Mouse (Mus musculus) embryonic facial prominence, embryonic 14.5 days (tissue): ENCODE data around the gene Etl4. TPM values are rescaled to one million over a fixed set of nuclear protein-coding genes. Genes with fewer than 3 reads are reported as not detected.

Source experiments
- ATAC-seq: fragments of 200-750 bp; cut with Nextera tagmentation; 2 replicates; pipeline ENCODE4 v1.8.0; 2017; ENCODE audit warnings: low read depth, moderate number of reproducible peaks, moderate TSS enrichment
- DNase-seq: peaks from one replicate; pipeline ENCODE4 v3.0.0-alpha.2; 2015; ENCODE audit warnings: low spot score
- H3K27ac ChIP-seq: fragments of 300-500 bp; sonication (generic); replicated peaks from 2 replicates; pipeline ENCODE4 v1.5.1; 2014; ENCODE audit warnings: low read depth, mild to moderate bottlenecking, low read length, moderate library complexity
- H3K27me3 ChIP-seq: fragments of 300-500 bp; sonication (generic); replicated peaks from 2 replicates; pipeline ENCODE4 v1.6.1; 2014; ENCODE audit warnings: low read length; ENCODE audit not compliant: control insufficient read depth, insufficient read depth
- H3K36me3 ChIP-seq: fragments of 300-500 bp; sonication (generic); 2 replicates; pipeline ENCODE4 v1.6.1; 2014; ENCODE audit warnings: low read length, mixed read lengths; ENCODE audit not compliant: control insufficient read depth, insufficient read depth
- H3K4me1 ChIP-seq: fragments of 300-500 bp; sonication (generic); 2 replicates; pipeline ENCODE4 v1.6.1; 2014; ENCODE audit warnings: antibody characterized with exemption, low read length; ENCODE audit not compliant: control insufficient read depth, insufficient read depth
- H3K4me2 ChIP-seq: fragments of 300-500 bp; sonication (generic); 2 replicates; pipeline ENCODE4 v1.6.1; 2014; ENCODE audit warnings: low read depth, mild to moderate bottlenecking, low read length, moderate library complexity, mixed read lengths
- H3K4me3 ChIP-seq: fragments of 300-500 bp; sonication (generic); 2 replicates; pipeline ENCODE4 v1.5.1; 2014; ENCODE audit warnings: low read depth, mild to moderate bottlenecking, low read length
- H3K9ac ChIP-seq: fragments of 300-500 bp; sonication (generic); 2 replicates; pipeline ENCODE4 v1.6.1; 2014; ENCODE audit warnings: low read depth, mild to moderate bottlenecking, low read length, moderate library complexity, mixed read lengths
- H3K9me3 ChIP-seq: fragments of 300-500 bp; sonication (generic); 2 replicates; pipeline ENCODE4 v1.6.1; 2016; ENCODE audit warnings: low read length; ENCODE audit not compliant: control insufficient read depth
- WGBS: fragments of 180-500 bp; shearing (Covaris S2); extraction: QIAGEN DNeasy Blood & Tissue Kit; methylation state at CpG from one replicate; pipeline ENCODE4 v1.1.7; 2014; 5-methylcytosine and 5-hydroxymethylcytosine counted together
- polyA plus RNA-seq: library from polyadenylated mRNA; unstranded; fragments of >200 nt; fragmentation: Nextera tagmentation; extraction: Ambion mirVana; gene quantifications from 2 replicates; pipeline ENCODE4 v1.2.1, GENCODE M21; 2014

Gene Etl4
- polyA plus RNA-seq, 1 experiment from 2014 or later, result 39.2 TPM

DNA sequence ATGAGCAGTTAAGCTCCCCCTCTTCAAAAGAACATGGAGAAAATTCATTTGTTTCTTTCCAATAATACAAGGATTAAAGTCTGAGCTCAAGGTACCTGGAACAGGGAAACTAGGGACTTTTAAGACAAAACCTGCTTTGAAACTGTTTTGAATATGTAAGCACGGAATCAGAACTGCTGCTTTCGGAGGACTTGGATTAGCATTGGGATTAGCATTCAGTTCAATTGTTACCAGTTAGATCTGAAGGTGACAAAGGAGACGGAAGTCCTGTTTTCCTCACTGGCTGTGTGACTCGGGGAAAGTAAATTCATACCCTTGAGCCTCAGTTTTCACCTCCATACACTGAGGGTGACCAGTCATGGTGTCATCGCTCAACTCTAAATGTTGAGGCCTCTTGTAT, 639.5 kb downstream of the Etl4 start:
- H3K4me1 ChIP-seq, result peaks cover 17% of the 10 kb centered on the region
- WGBS, result 52% methylated on average over 5 of the region's 5 CpGs
- H3K36me3 ChIP-seq, result no peaks in the 10 kb centered on the region
- H3K27me3 ChIP-seq, result no peaks in the 10 kb centered on the region
- H3K9me3 ChIP-seq, result no peaks in the 10 kb centered on the region
- ATAC-seq (no peak), DNase-seq (no peak)
- H3K27ac ChIP-seq, result peak overlapping the region; percentile 30
- H3K9ac ChIP-seq, result 0 out of 2 replicates have a peak overlapping the region, but pooled peaks have one; percentile 28
- H3K4me3 ChIP-seq, result peak overlapping the region; percentile 25
- peak overlapping the region; percentile 31 for H3K4me2 ChIP-seq

GRCm38 (mm10) chr2:20549996-20550395, 640.4 kb downstream of the Etl4 start:
- no peak for ATAC-seq
- 30% methylated on average over 1 of the region's 1 CpGs for WGBS
- H3K4me2 ChIP-seq, result no peak overlapping the region; the same call in 1 of the 2 replicates
- H3K4me3 ChIP-seq, result no peak overlapping the region
- no peak for DNase-seq
- H3K9ac ChIP-seq, result no peak overlapping the region
- H3K27me3 ChIP-seq, result no peaks in the 10 kb centered on the region
- no peaks in the 10 kb centered on the region for H3K36me3 ChIP-seq
- no peak overlapping the region for H3K27ac ChIP-seq
- H3K4me1 ChIP-seq, result peaks cover 17% of the 10 kb centered on the region
- no peaks in the 10 kb centered on the region for H3K9me3 ChIP-seq

DNA sequence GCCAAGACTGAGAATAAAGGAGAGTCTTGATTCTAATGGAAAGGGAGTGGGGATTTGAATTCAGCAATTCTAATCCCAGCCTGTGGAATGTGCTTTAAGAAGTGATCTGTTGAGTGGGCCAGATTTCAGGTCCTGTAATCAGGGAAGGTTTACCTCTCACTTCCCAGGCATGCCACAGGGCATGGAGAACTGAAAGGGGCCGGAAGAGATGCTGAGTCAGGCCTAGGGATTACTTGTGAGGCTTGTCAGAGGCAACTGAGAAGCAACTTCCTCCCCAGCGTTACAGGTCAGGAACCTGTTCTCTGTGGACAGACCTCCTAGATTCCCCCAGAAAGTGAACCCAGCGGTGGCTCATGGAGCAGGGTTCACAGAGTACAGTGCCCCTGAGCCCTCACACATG, 646.1 kb downstream of the Etl4 start:
- no peak overlapping the region for H3K4me3 ChIP-seq
- H3K4me2 ChIP-seq, result no peak overlapping the region
- H3K27me3 ChIP-seq, result no peaks in the 10 kb centered on the region
- H3K27ac ChIP-seq, result no peak overlapping the region
- H3K9me3 ChIP-seq, result no peaks in the 10 kb centered on the region
- H3K9ac ChIP-seq, result no peak overlapping the region
- ATAC-seq (no peak), DNase-seq (no peak)
- H3K4me1 ChIP-seq, result peaks cover 10% of the 10 kb centered on the region; the same call in 1 of the 2 replicates
- 31% methylated on average over 3 of the region's 3 CpGs for WGBS
- no peaks in the 10 kb centered on the region for H3K36me3 ChIP-seq

GRCm38 (mm10) chr2:20559083-20559482, 649.5 kb downstream of the Etl4 start:
- Histone ChIP-seq H3K4me3 (no peak overlapping the region), H3K27me3 (no peaks in the 10 kb centered on the region), H3K9ac (no peak overlapping the region), H3K9me3 (no peaks in the 10 kb centered on the region), H3K4me2 (no peak overlapping the region), H3K36me3 (no peaks in the 10 kb centered on the region), H3K4me1 (peaks cover 14% of the 10 kb centered on the region; the same call in 1 of the 2 replicates), H3K27ac (no peak overlapping the region)
- WGBS, result 81% methylated on average over 5 of the region's 5 CpGs
- DNase-seq, result no peak
- ATAC-seq, result no peak

DNA sequence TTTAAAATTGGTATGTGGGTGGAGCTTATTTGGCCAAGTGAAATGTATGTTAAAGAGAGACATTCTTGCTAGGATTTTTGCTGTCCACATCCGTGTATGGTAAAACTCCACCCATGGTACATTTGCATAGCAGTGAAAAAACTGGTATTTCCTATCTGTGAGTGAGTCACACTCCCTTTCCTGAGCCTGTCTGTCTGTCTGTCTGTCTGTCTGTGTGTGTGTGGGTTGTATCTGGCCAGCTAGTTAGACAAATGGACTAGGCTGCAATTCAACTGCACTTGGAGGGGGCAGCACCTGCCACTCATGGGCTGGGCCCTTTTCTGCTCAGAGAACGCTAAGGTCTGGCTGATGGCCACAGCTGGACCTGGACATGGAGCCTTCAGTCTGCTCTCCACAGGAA, 650.1 kb downstream of the Etl4 start:
- H3K4me2 ChIP-seq, result no peak overlapping the region
- no peaks in the 10 kb centered on the region for H3K9me3 ChIP-seq
- no peaks in the 10 kb centered on the region for H3K36me3 ChIP-seq
- DNase-seq (peak; percentile 48), ATAC-seq (0 out of 2 replicates have a peak, but pooled peaks have one; percentile 8)
- no peak overlapping the region for H3K4me3 ChIP-seq
- no peak overlapping the region for H3K9ac ChIP-seq
- H3K27me3 ChIP-seq, result no peaks in the 10 kb centered on the region
- WGBS, result 34% methylated on average over 2 of the region's 2 CpGs
- peaks cover 14% of the 10 kb centered on the region; the same call in 1 of the 2 replicates for H3K4me1 ChIP-seq
- peak overlapping the region; percentile 48; the same call in 1 of the 2 replicates for H3K27ac ChIP-seq

DNA sequence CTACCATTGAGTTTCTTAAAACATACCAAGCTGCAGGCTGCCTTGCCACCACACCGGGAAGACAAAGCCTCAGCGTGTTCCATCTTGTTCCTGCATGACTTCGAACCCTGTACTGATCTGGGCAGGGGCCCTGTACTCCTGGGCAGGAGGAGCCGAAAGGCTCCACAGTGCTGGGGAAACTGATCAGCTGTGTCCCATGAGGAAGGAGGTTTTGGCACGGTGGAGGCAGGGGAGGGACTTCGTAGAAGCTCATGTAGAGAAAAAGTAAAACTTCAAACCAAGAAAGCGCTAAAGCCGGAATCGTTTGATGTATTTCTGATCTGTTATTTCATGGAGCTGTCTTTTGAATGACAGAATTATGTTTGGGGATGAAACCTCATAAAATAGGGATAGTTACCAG, 651.0 kb downstream of the Etl4 start:
- DNase-seq, result no peak
- H3K4me2 ChIP-seq, result no peak overlapping the region
- no peak overlapping the region for H3K4me3 ChIP-seq
- 82% methylated on average over 9 of the region's 9 CpGs for WGBS
- H3K9me3 ChIP-seq, result no peaks in the 10 kb centered on the region
- H3K9ac ChIP-seq, result no peak overlapping the region
- H3K36me3 ChIP-seq, result no peaks in the 10 kb centered on the region
- H3K27me3 ChIP-seq, result no peaks in the 10 kb centered on the region
- no peak overlapping the region for H3K27ac ChIP-seq
- H3K4me1 ChIP-seq, result peaks cover 14% of the 10 kb centered on the region; the same call in 1 of the 2 replicates
- no peak for ATAC-seq

DNA sequence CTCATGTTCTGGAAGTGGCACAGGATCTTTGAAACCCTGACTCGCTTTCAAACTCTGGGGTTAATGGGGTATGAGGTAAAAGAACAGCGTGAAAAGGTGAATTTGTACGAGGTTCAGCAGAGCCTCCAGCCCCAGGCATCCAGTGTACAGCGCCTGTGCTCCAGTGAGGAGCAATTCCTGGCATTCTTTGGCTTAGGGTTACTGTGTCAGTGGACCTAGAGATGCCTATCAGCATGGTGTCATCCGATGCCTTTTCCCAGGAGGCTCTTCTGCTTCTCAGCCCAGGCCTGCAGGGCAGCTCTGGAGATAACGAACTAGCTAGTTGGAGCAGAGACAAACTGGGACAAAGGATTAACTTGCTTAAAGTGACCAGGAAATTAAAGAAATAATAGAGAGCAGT, 653.5 kb downstream of the Etl4 start:
- H3K4me3 ChIP-seq, result no peak overlapping the region
- no peaks in the 10 kb centered on the region for H3K36me3 ChIP-seq
- H3K4me1 ChIP-seq, result peaks cover 14% of the 10 kb centered on the region; the same call in 1 of the 2 replicates
- H3K4me2 ChIP-seq, result no peak overlapping the region
- 15% methylated on average over 6 of the region's 6 CpGs for WGBS
- H3K27me3 ChIP-seq, result no peaks in the 10 kb centered on the region
- ATAC-seq, result peak; percentile 78
- no peak overlapping the region for H3K9ac ChIP-seq
- DNase-seq, result peak; percentile 62
- no peaks in the 10 kb centered on the region for H3K9me3 ChIP-seq
- H3K27ac ChIP-seq, result no peak overlapping the region

DNA sequence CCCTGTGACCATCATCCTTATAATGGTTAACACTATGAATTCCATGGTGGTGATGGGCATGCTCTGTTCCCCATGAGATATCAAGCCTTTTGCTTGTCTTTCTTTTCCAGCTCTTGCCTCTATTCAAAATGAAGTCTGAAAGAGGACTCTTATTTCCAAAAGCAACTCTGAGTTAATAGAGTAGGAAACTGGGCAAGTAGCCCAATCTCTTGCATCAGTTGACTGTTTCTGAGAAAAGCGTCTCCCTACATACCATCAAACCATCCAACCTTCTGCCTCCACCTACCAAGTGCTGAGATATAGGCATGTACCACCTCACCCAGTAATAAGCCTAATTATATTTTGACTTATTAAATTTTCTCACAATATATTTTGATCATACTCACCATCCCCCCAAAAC, 658.9 kb downstream of the Etl4 start:
- Histone ChIP-seq H3K27ac (no peak overlapping the region), H3K4me2 (no peak overlapping the region), H3K4me3 (no peak overlapping the region), H3K9ac (no peak overlapping the region), H3K9me3 (no peaks in the 10 kb centered on the region), H3K27me3 (no peaks in the 10 kb centered on the region), H3K4me1 (no peaks in the 10 kb centered on the region), H3K36me3 (no peaks in the 10 kb centered on the region)
- ATAC-seq (no peak), DNase-seq (no peak)
- WGBS, result 52% methylated on average over 1 of the region's 1 CpGs

DNA sequence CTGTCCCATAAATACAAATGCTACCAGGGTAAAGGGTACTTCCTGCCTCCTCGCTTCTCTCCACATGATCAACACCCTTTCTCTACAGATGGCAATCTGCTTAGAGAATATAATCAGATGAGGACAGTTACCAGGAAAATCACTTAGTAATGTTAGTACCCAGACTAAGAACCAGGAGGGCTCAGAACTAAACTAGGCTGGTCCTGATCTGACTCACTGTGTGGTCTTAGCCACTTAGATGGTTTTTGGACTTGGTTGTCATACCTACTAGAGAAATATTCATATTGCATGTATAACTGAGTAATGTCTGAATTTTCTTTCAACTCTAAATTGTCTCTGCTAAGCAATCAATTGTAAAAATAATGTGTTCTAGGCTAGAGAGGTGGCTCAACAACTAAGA, 662.4 kb downstream of the Etl4 start:
- H3K27me3 ChIP-seq, result no peaks in the 10 kb centered on the region
- WGBS, result 91% methylated on average over 1 of the region's 1 CpGs
- H3K27ac ChIP-seq, result no peak overlapping the region
- H3K4me2 ChIP-seq, result no peak overlapping the region
- no peaks in the 10 kb centered on the region for H3K4me1 ChIP-seq
- DNase-seq, result no peak
- no peaks in the 10 kb centered on the region for H3K9me3 ChIP-seq
- no peak overlapping the region for H3K4me3 ChIP-seq
- H3K36me3 ChIP-seq, result no peaks in the 10 kb centered on the region
- H3K9ac ChIP-seq, result no peak overlapping the region
- no peak for ATAC-seq
